Mouse (Mus musculus) neural tube, embryonic 12.5 days (tissue): Measurements from ENCODE around the gene Cbx1. TPM values are rescaled to one million over a fixed set of nuclear protein-coding genes. Genes with fewer than 3 reads are reported as not detected.
"Not testable (repeated sequence)": the region's sequence is repeated elsewhere in the genome, so short reads cannot be mapped to it uniquely, and the experiment has no call there.

Source experiments
- ATAC-seq: fragments of 200-750 bp; cut with Nextera tagmentation; 2 replicates; pipeline ENCODE4 v1.8.0; 2017; ENCODE audit warnings: low read depth, mild to moderate bottlenecking, moderate TSS enrichment, moderate library complexity; ENCODE audit not compliant: low FRiP score
- H3K27ac ChIP-seq: fragments of 300-500 bp; sonication (generic); 2 replicates; pipeline ENCODE4 v1.5.1; 2016
- H3K27me3 ChIP-seq: fragments of 300-500 bp; sonication (generic); replicated peaks from 2 replicates; pipeline ENCODE4 v1.6.1; 2016; ENCODE audit warnings: mild to moderate bottlenecking
- H3K36me3 ChIP-seq: fragments of 300-500 bp; sonication (generic); 2 replicates; pipeline ENCODE4 v1.6.1; 2016; ENCODE audit warnings: mild to moderate bottlenecking
- H3K4me1 ChIP-seq: fragments of 300-500 bp; sonication (generic); 2 replicates; pipeline ENCODE4 v1.6.1; 2016
- H3K4me2 ChIP-seq: fragments of 300-500 bp; sonication (generic); replicated peaks from 2 replicates; pipeline ENCODE4 v1.6.1; 2016; ENCODE audit warnings: mild to moderate bottlenecking
- H3K4me3 ChIP-seq: fragments of 300-500 bp; sonication (generic); 2 replicates; pipeline ENCODE4 v1.5.1; 2016
- H3K9ac ChIP-seq: fragments of 300-500 bp; sonication (generic); 2 replicates; pipeline ENCODE4 v1.6.1; 2016; ENCODE audit warnings: mild to moderate bottlenecking
- H3K9me3 ChIP-seq: fragments of 300-500 bp; sonication (generic); 2 replicates; pipeline ENCODE4 v1.6.1; 2016; ENCODE audit warnings: mild to moderate bottlenecking
- WGBS: fragments of 180-500 bp; shearing (Covaris S2); methylation state at CpG from one replicate; pipeline ENCODE4 v1.1.7; 2016; 5-methylcytosine and 5-hydroxymethylcytosine counted together
- polyA plus RNA-seq: library from polyadenylated mRNA; unstranded; fragments of >200 nt; fragmentation: Nextera tagmentation; extraction: Ambion mirVana; gene quantifications from 2 replicates; pipeline ENCODE4 v1.2.1, GENCODE M21; 2016

Cbx1 gene
- polyA plus RNA-seq, 1 experiment from 2014 or later: 125 TPM

DNA sequence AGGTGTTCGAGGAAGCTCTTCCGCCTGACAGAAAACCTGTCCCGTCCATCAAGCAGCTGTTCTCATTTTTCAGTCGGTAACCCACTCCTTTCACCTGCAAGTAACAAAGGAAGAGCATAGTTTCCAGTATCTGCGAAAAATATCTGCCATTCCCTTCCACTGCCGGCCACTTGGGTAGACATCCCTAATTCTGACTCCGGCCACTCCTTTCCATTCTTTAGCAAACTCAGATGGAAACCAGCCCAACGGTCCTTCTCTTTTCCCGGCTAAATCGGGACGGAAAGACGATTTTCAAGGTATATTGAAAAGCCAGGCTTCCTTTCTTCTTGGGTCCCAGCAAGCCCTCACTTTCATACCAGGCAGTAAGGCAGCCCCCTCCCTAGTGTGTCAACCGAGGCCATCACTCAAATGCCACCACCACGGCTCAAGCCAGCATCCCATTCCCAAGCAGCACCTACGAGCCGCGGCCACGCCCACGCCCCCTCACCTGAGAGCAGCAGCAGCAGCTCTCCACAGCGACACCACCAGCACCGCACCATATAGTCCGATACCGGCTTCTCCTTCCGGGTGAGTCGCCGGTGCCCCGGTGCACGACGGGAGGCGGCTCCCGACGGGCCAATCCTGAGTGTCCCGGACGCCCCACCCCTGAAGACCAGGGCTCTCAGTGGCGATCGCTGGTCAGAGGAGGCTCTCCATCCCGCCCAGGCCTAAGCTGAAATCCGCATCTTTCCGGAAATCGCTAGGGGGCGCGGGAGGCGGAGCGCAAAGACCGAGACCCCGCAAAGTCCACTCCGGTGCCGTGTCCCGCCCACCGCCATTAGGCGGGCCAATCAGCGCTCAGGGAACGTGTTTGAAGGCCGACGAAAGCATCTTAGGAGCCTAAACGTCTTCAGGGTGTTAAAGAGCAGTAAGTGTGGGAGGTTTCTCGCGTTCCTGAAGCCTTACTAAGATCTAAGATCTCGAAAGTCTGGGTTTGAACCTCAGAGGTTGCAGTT lies 11.7 kb upstream of the Cbx1 start, which contains the start of gene Snx11:
Snx11 (minus strand) TSS at position 592 of the 995 bp plus-strand sequence.
- H3K9me3 ChIP-seq: no peaks in the 10 kb centered on the region
- ATAC-seq: peak; percentile 99
- H3K4me3 ChIP-seq: peak within 1 kb of the TSS; percentile 77
- peak within 1 kb of the TSS; percentile 74 for H3K4me2 ChIP-seq
- peak within 1 kb of the TSS; percentile 64 for H3K9ac ChIP-seq
- H3K36me3 ChIP-seq: peaks cover 15% of the 10 kb centered on the region
- no peaks in the 10 kb centered on the region for H3K27me3 ChIP-seq
- peaks cover 24% of the 10 kb centered on the region for H3K4me1 ChIP-seq
- H3K27ac ChIP-seq: peak within 1 kb of the TSS; percentile 53; the same call in 1 of the 2 replicates
- under 1% methylated on average over 59 of the region's 59 CpGs for WGBS

DNA sequence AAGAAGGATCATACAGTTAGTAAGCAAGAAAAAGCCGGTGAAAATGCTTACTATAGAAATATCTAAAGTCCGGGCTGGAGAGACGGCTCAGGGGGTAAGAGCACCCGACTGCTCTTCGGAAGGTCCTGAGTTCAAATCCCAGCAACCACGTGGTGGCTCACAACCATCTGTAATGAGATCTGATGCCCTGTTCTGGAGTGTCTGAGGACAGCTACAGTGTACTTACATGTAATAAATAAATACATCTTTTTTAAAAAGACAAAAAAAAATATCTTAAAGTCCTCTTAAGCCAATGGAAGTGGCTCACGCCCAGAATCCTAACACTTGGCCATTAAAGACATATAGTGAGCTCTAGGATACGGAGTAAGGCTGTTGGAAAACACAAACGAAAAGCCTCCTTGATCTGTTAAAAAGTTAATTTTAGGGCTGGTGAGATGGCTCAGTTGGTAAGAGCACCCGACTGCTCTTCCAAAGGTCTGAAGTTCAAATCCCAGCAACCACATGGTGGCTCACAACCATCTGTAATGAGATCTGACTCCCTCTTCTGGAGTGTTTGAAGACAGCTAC lies 10.8 kb upstream of the Cbx1 start:
- Histone ChIP-seq H3K9ac (peak overlapping the region; percentile 35; the same call in 1 of the 2 replicates), H3K4me3 (peak overlapping the region; percentile 77), H3K4me2 (peak overlapping the region; percentile 74), H3K4me1 (peaks cover 24% of the 10 kb centered on the region)
- not testable (repeated sequence) for H3K27ac ChIP-seq, H3K9me3 ChIP-seq, H3K36me3 ChIP-seq, H3K27me3 ChIP-seq, ATAC-seq
- WGBS: 71% methylated on average over 10 of the region's 10 CpGs

DNA sequence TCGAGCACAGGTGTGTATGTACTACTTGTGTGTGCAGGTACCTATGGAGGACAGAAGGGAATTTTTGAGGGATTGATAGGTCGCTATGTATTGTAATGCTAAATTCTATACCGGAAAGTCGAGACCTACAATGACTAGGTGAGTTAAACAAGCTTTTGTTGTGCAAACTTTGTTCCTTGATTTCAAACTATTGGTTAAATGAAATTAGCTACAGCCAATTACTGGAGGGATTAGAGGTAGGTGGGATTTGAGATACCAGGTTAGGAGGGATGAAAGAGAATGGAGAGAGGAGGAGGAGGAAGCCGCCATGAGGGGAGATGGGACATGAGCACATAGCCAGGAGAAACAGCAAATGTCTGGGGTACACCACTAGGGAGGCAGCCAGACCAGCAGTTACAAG lies 8.6 kb upstream of the Cbx1 start:
- no peak for ATAC-seq
- no peaks in the 10 kb centered on the region for H3K36me3 ChIP-seq
- H3K9me3 ChIP-seq: no peaks in the 10 kb centered on the region
- WGBS: 75% methylated on average over 5 of the region's 5 CpGs
- H3K4me2 ChIP-seq: no peak overlapping the region
- H3K9ac ChIP-seq: no peak overlapping the region
- peaks cover 16% of the 10 kb centered on the region for H3K4me1 ChIP-seq
- no peak overlapping the region for H3K27ac ChIP-seq
- no peak overlapping the region for H3K4me3 ChIP-seq
- no peaks in the 10 kb centered on the region for H3K27me3 ChIP-seq

DNA sequence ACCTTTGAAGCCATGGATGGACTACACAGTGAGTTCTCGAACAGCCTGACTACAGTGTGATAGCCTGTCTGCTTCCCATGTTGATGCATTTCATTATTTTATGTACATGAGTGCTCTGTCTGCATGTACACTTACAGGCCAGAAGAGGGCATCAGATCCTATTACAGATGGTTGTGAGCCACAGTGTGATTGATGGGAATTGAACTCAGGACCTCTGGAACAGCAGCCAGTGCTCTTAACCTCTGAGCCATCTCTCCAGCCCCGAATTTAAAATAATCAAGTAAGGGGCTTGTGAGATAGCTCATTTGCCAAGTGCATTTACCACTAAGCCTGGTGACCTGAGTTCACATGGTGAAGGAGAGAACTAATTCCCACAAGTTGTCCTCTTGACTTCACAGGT lies 7.5 kb upstream of the Cbx1 start:
- Histone ChIP-seq H3K4me3 (no peak overlapping the region), H3K9me3 (no peaks in the 10 kb centered on the region), H3K36me3 (no peaks in the 10 kb centered on the region), H3K27ac (no peak overlapping the region), H3K27me3 (no peaks in the 10 kb centered on the region), H3K4me2 (no peak overlapping the region), H3K9ac (no peak overlapping the region), H3K4me1 (peaks cover 4% of the 10 kb centered on the region)
- no peak for ATAC-seq
- WGBS: 88% methylated on average over 2 of the region's 2 CpGs

DNA sequence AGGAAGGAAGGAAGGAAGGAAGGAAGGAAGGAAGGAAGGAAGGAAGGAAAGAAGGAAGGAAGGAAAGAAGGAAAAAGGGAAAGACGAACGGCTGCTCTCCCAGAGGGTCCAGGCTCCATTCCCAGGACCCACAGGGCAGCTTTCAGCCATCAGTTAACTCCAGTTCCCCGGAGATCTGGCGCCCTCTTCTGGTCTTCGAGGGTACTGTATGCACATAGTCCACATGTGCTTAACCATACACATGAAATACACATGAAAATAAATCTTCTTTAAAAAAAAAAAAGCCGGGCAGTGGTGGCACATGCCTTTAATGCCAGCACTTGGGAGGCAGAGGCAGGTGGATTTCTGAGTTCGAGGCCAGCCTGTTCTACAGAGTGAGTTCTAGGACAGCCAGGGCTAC lies 4.1 kb upstream of the Cbx1 start:
- not testable (repeated sequence) for H3K9ac ChIP-seq, H3K4me1 ChIP-seq, H3K36me3 ChIP-seq, H3K27me3 ChIP-seq, H3K4me3 ChIP-seq, H3K9me3 ChIP-seq, H3K27ac ChIP-seq, ATAC-seq, H3K4me2 ChIP-seq
- WGBS: 17% methylated on average over 7 of the region's 7 CpGs

DNA sequence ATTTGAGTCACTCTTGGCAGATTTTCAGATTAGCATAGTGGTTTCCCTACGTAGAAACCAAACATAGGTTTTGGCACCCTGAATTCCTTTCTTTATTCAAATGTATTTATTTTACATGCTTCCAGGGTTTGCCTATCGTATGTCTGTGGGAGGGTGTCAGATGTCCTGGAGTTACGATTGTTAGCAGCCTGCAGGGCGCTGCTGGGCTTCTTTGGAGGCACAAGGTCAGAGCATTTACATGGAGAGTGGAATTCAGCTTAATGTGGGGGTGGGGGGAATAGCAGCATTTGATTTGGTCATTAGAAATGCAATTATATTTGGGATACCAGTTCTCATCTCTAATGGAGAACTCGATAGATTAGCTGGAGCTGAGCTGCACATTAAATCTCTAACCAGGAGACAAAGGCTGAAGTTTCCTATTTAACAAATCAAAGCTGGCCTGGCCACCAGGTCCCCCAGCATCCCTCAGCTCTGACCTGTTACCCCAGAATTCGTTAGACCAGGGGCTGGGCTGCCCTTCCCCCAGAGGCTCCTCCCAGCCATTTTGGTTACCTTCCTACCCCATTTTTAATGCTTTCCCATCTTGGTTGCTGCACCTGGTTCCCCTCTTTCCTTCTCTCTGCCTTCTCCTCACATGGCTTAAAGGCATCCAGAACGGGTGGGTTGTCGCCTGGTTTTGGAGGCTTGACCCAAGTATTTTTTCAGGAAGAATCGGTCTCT lies 2.0 kb upstream of the Cbx1 start:
- Histone ChIP-seq H3K9me3 (no peaks in the 10 kb centered on the region), H3K4me1 (peaks cover 19% of the 10 kb centered on the region), H3K4me3 (no peak overlapping the region), H3K27me3 (no peaks in the 10 kb centered on the region), H3K4me2 (no peak overlapping the region), H3K36me3 (no peaks in the 10 kb centered on the region), H3K27ac (no peak overlapping the region), H3K9ac (no peak overlapping the region)
- 36% methylated on average over 9 of the region's 9 CpGs for WGBS
- ATAC-seq: no peak

DNA sequence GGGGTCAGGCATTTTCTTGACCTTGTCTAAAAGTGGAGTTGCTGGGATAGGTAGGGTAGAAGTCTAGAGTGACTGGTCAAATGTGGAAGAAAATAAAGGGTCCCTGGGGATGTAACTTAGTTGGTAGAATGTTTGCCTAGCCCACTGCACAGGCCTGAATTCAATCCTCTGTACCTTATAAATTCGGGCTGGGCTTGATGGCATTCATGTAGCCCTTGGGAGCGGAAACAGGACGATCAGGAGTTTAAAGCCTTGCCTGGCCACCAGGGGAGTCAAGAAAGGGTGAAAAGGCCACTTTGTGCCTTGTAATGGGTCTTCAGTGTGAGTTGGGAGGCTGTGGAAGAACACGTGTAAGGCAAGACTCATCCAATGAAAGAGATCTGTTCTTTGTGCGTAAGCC lies 1.1 kb downstream of the Cbx1 start:
- no peaks in the 10 kb centered on the region for H3K27me3 ChIP-seq
- H3K9me3 ChIP-seq: no peaks in the 10 kb centered on the region
- H3K4me1 ChIP-seq: peaks cover 26% of the 10 kb centered on the region
- no peak for ATAC-seq
- H3K27ac ChIP-seq: no peak overlapping the region
- no peaks in the 10 kb centered on the region for H3K36me3 ChIP-seq
- peak overlapping the region; percentile 95 for H3K4me3 ChIP-seq
- H3K4me2 ChIP-seq: peak overlapping the region; percentile 78
- peak overlapping the region; percentile 94 for H3K9ac ChIP-seq
- 9% methylated on average over 5 of the region's 5 CpGs for WGBS

DNA sequence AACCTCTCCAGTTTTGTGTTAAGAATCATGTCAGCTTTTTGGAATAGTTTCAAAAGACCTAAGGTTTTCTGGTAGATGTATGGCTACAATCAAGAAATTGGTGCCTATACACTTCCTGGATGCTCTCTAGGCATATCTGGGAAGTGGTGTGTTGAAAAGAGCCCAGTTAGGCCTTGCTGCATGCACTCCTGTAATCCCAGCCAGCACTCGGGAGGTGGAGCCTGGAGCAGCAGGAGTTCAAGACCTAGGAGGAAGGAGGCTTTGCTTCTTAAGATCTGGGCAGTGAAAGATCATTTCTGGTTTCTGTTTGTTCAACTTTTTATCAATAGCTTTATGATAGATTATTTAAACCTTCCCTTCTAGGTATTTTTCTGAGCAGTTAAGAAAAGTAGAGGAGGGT lies 1.8 kb downstream of the Cbx1 start:
- Histone ChIP-seq H3K9ac (no peak overlapping the region; the same call in 1 of the 2 replicates), H3K27ac (no peak overlapping the region)

DNA sequence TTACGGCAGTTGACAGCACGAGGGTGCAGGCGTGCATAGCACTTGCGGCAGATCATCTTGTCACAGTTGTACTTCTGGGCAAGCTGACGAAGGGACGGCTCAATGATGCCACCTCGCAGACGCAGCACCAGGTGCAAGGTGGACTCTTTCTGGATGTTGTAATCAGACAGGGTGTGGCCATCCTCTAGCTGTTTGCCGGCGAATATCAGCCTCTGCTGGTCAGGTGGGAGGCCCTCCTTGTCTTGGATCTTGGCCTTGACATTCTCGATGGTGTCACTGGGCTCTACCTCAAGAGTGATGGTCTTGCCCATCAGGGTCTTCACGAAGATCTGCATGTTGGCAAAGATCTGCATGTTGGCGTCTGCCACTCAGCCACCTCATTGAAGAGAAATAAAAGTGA lies 6.6 kb downstream of the Cbx1 start:
- Histone ChIP-seq H3K9me3 (no peaks in the 10 kb centered on the region), H3K4me1 (peaks cover 19% of the 10 kb centered on the region), H3K4me3 (no peak overlapping the region), H3K36me3 (peaks cover 14% of the 10 kb centered on the region), H3K9ac (no peak overlapping the region), H3K27ac (no peak overlapping the region), H3K27me3 (no peaks in the 10 kb centered on the region), H3K4me2 (no peak overlapping the region)
- no peak for ATAC-seq
- WGBS: 97% methylated on average over 13 of the region's 13 CpGs

More for the DNA sequence above, 1.8 kb downstream of the Cbx1 start:
- peaks cover 5% of the 10 kb centered on the region for H3K36me3 ChIP-seq
- H3K27me3 ChIP-seq: no peaks in the 10 kb centered on the region
- H3K4me1 ChIP-seq: peaks cover 26% of the 10 kb centered on the region
- H3K4me3 ChIP-seq: 0 out of 2 replicates have a peak overlapping the region, but pooled peaks have one; percentile 95
- no peak for ATAC-seq
- peak overlapping the region; percentile 78 for H3K4me2 ChIP-seq
- WGBS: 16% methylated on average over 1 of the region's 1 CpGs
- no peaks in the 10 kb centered on the region for H3K9me3 ChIP-seq

DNA sequence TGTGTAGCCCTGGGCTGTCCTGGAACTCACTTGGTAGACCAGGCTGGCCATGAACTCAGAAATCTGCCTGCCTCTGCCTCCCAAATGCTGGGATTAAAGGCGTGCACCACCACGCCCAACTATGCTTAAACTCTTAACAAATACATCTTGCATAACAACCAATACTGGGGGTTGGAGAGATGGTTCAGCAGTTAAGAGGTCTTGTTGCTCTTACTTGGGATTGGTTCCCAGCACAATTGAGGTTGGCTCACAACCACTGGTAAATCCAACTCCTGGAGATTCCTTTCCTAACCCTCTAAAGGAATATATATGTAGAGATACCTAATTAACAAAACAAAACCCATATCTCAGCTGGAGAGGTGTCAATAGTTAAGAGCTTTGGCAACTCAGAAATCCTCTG lies 7.2 kb downstream of the Cbx1 start:
- H3K4me1 ChIP-seq: peaks cover 13% of the 10 kb centered on the region
- H3K4me3 ChIP-seq: no peak overlapping the region
- peaks cover 15% of the 10 kb centered on the region for H3K36me3 ChIP-seq
- no peak overlapping the region for H3K27ac ChIP-seq
- ATAC-seq: no peak
- H3K27me3 ChIP-seq: no peaks in the 10 kb centered on the region
- H3K9ac ChIP-seq: no peak overlapping the region
- H3K4me2 ChIP-seq: no peak overlapping the region
- 97% methylated on average over 2 of the region's 2 CpGs for WGBS
- H3K9me3 ChIP-seq: no peaks in the 10 kb centered on the region

DNA sequence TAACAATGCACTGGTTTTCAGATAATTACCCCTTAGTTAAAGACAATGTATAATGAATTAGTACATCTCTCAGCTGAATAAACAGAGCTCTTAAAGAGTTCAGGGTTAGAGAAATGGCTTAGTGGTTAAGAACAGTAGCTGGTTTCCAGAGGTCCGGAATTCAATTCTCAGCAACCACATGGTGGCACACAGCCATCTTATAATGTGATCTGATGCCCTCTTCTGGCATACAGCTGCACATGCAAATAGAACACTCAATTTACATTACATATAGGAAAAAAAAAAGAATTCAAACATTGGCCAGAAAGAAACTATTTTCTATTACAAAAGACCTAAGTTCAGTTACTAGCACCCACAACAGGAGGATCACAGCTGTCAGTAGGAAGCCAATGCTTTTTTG lies 7.7 kb downstream of the Cbx1 start:
- H3K9ac ChIP-seq: no peak overlapping the region
- H3K36me3 ChIP-seq: peaks cover 19% of the 10 kb centered on the region
- H3K4me3 ChIP-seq: no peak overlapping the region
- H3K27ac ChIP-seq: no peak overlapping the region
- peaks cover 10% of the 10 kb centered on the region; the same call in 1 of the 2 replicates for H3K4me1 ChIP-seq
- H3K27me3 ChIP-seq: no peaks in the 10 kb centered on the region
- no peaks in the 10 kb centered on the region for H3K9me3 ChIP-seq
- 80% methylated on average over 1 of the region's 1 CpGs for WGBS
- no peak overlapping the region for H3K4me2 ChIP-seq
- no peak for ATAC-seq

DNA sequence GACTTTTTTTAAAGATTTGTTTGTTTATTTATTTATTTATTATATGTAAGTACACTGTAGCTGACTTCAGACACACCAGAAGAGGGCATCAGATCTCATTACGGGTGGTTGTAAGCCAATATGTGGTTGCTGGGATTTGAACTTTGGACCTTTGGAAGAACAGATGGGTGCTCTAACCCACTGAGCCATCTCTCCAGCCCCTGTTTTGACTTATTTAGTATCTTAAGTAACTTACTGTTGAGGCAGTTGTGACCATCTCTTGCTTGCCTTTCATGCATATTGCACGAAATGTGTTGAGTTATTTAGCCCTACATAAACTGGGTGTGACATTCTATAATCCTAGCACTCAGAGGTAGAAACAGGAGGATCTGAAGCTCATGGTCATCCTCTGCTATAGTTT lies 10.6 kb downstream of the Cbx1 start:
- ATAC-seq: no peak
- Histone ChIP-seq H3K4me3 (no peak overlapping the region), H3K9me3 (no peaks in the 10 kb centered on the region), H3K27me3 (no peaks in the 10 kb centered on the region), H3K9ac (no peak overlapping the region), H3K4me2 (no peak overlapping the region), H3K36me3 (peaks cover 47% of the 10 kb centered on the region), H3K27ac (no peak overlapping the region), H3K4me1 (no peaks in the 10 kb centered on the region)
- 95% methylated on average over 2 of the region's 2 CpGs for whole genome bisulfite sequencing
